Mouse (Mus musculus): Measurements from ENCODE around the gene Rab4a. TPM values are rescaled to one million over a fixed set of nuclear protein-coding genes. Genes with fewer than 3 reads are reported as not detected.

Rab4a gene
- polyA plus RNA-seq, 1 experiment = 19.7 TPM

DNA sequence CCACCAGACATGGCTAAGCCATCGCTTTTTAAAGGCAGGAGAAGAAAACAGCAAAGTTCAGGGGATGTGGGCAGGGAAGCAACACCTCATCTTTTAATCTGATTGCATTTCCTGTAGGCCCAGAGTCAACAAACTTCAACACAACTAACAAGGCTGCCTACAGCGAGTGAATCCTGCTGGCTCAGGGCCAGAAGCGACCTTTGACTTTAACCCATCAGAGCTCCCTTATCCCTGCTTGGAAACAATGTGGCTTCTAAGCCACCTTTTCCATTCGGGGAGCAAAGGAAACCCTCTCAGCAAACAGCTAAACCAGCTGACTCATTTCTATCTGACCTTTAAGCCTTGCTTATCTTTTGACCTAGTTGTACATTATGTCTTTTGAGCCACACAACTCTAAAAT is 9.0 kb upstream of the Rab4a start:
- no peaks in the 10 kb centered on the region for H3K79me3 ChIP-seq (ENCODE audit: low read depth)
- no peak for TF ChIP-seq CTCF (IDR thresholded peaks at IDR 0.05; ENCODE audit: control insufficient read depth, insufficient read depth, insufficient read length)
- no peak for TF ChIP-seq MYOD1 (IDR thresholded peaks at IDR 0.05; ENCODE audit: control insufficient read depth, insufficient read length, low read depth)
- no peak for TF ChIP-seq CEBPB (IDR thresholded peaks at IDR 0.05; ENCODE audit: low read depth)

DNA sequence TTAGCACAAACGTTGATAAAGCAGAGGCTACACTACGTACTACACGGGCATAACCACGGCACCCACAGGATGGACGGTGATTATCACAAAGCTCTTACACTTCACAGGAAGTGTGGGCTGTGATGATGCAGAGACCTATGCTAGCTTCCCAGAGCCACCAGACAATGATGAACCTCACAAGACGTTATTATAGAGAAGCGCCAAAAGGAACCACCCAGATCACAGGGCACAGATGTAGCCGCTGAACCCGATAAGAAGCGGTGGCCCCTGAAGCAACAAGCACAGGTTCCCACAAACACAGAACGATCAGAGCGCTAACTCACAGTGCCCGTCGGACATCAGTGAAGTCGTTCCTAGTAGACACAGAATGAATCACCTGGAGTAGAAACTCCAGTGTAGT is 7.9 kb upstream of the Rab4a start:
- Histone ChIP-seq H3K4me3 (ENCODE audit: insufficient read depth, poor library complexity, severe bottlenecking) (no peak overlapping the region), H3ac (ENCODE audit: control insufficient read depth, insufficient read length, low read depth) (no peak overlapping the region), H3K36me3 (ENCODE audit: control insufficient read depth, insufficient read depth) (no peaks in the 10 kb centered on the region), H3K27me3 (ENCODE audit: control insufficient read depth, insufficient read depth, insufficient read length) (no peaks in the 10 kb centered on the region), H3K79me2 (ENCODE audit: control insufficient read depth, insufficient read depth) (no peaks in the 10 kb centered on the region), H3K79me3 (ENCODE audit: low read depth) (no peaks in the 10 kb centered on the region)
- TF ChIP-seq MYOG (IDR thresholded peaks at IDR 0.05; ENCODE audit: control insufficient read depth, extremely low read depth, insufficient read length) = no peak
- TF ChIP-seq MAX (IDR thresholded peaks at IDR 0.05) = no peak
- no peak for TF ChIP-seq MYOD1 (IDR thresholded peaks at IDR 0.05; ENCODE audit: control insufficient read depth, insufficient read length, low read depth)
- TF ChIP-seq CEBPB (IDR thresholded peaks at IDR 0.05; ENCODE audit: low read depth) = no peak
- TF ChIP-seq FOSL1 (IDR thresholded peaks at IDR 0.05; ENCODE audit: insufficient read depth, low read length, poor library complexity, severe bottlenecking) = no peak
- TF ChIP-seq USF1 (IDR thresholded peaks at IDR 0.05; ENCODE audit: low read depth) = no peak
- TF ChIP-seq CTCF (IDR thresholded peaks at IDR 0.05; ENCODE audit: control insufficient read depth, insufficient read depth, insufficient read length) = no peak

More for the DNA sequence above, 9.0 kb upstream of the Rab4a start:
- Histone ChIP-seq H3K79me2 (ENCODE audit: control insufficient read depth, insufficient read depth) (no peaks in the 10 kb centered on the region), H3K36me3 (ENCODE audit: control insufficient read depth, insufficient read depth) (no peaks in the 10 kb centered on the region), H3K4me3 (ENCODE audit: insufficient read depth, poor library complexity, severe bottlenecking) (no peak overlapping the region), H3ac (ENCODE audit: control insufficient read depth, insufficient read length, low read depth) (no peak overlapping the region), H3K27me3 (ENCODE audit: control insufficient read depth, insufficient read depth, insufficient read length) (no peaks in the 10 kb centered on the region)

GRCm38 (mm10) chr8:123799434-123799833 is 6.4 kb upstream of the Rab4a start:
- Histone ChIP-seq H3ac (ENCODE audit: control insufficient read depth, insufficient read length, low read depth) (no peak overlapping the region), H3K4me3 (ENCODE audit: insufficient read depth, poor library complexity, severe bottlenecking) (no peak overlapping the region), H3K79me2 (ENCODE audit: control insufficient read depth, insufficient read depth) (no peaks in the 10 kb centered on the region), H3K36me3 (ENCODE audit: control insufficient read depth, insufficient read depth) (no peaks in the 10 kb centered on the region), H3K79me3 (ENCODE audit: low read depth) (no peaks in the 10 kb centered on the region), H3K27me3 (ENCODE audit: control insufficient read depth, insufficient read depth, insufficient read length) (no peaks in the 10 kb centered on the region)
- no peak for TF ChIP-seq CEBPB (IDR thresholded peaks at IDR 0.05; ENCODE audit: low read depth)
- TF ChIP-seq USF1 (IDR thresholded peaks at IDR 0.05; ENCODE audit: low read depth) = no peak
- no peak for TF ChIP-seq MYOD1 (IDR thresholded peaks at IDR 0.05; ENCODE audit: control insufficient read depth, insufficient read length, low read depth)

GRCm38 (mm10) chr8:123799885-123800284 is 5.9 kb upstream of the Rab4a start:
- Histone ChIP-seq H3K4me3 (ENCODE audit: insufficient read depth, poor library complexity, severe bottlenecking) (no peak overlapping the region), H3K79me3 (ENCODE audit: low read depth) (no peaks in the 10 kb centered on the region), H3ac (ENCODE audit: control insufficient read depth, insufficient read length, low read depth) (no peak overlapping the region), H3K27me3 (ENCODE audit: control insufficient read depth, insufficient read depth, insufficient read length) (no peaks in the 10 kb centered on the region), H3K79me2 (ENCODE audit: control insufficient read depth, insufficient read depth) (no peaks in the 10 kb centered on the region), H3K36me3 (ENCODE audit: control insufficient read depth, insufficient read depth) (no peaks in the 10 kb centered on the region)
- TF ChIP-seq MYOD1 (IDR thresholded peaks at IDR 0.05; ENCODE audit: control insufficient read depth, insufficient read length, low read depth) (no peak), CEBPB (IDR thresholded peaks at IDR 0.05; ENCODE audit: low read depth) (no peak), CTCF (IDR thresholded peaks at IDR 0.05; ENCODE audit: control insufficient read depth, insufficient read depth, insufficient read length) (no peak), MAX (IDR thresholded peaks at IDR 0.05) (no peak), FOSL1 (IDR thresholded peaks at IDR 0.05; ENCODE audit: insufficient read depth, low read length, poor library complexity, severe bottlenecking) (no peak), MYOG (IDR thresholded peaks at IDR 0.05; ENCODE audit: control insufficient read depth, extremely low read depth, insufficient read length) (no peak), USF1 (IDR thresholded peaks at IDR 0.05; ENCODE audit: low read depth) (no peak)

GRCm38 (mm10) chr8:123800867-123801266 is 4.9 kb upstream of the Rab4a start:
- no peak for TF ChIP-seq USF1 (IDR thresholded peaks at IDR 0.05; ENCODE audit: low read depth)
- H3K36me3 ChIP-seq (ENCODE audit: control insufficient read depth, insufficient read depth) = no peaks in the 10 kb centered on the region
- no peaks in the 10 kb centered on the region for H3K27me3 ChIP-seq (ENCODE audit: control insufficient read depth, insufficient read depth, insufficient read length)
- peaks cover under 1% of the 10 kb centered on the region for H3K79me2 ChIP-seq (ENCODE audit: control insufficient read depth, insufficient read depth)
- no peak overlapping the region for H3K4me3 ChIP-seq (ENCODE audit: insufficient read depth, poor library complexity, severe bottlenecking)
- no peaks in the 10 kb centered on the region for H3K79me3 ChIP-seq (ENCODE audit: low read depth)
- H3ac ChIP-seq (ENCODE audit: control insufficient read depth, insufficient read length, low read depth) = no peak overlapping the region

DNA sequence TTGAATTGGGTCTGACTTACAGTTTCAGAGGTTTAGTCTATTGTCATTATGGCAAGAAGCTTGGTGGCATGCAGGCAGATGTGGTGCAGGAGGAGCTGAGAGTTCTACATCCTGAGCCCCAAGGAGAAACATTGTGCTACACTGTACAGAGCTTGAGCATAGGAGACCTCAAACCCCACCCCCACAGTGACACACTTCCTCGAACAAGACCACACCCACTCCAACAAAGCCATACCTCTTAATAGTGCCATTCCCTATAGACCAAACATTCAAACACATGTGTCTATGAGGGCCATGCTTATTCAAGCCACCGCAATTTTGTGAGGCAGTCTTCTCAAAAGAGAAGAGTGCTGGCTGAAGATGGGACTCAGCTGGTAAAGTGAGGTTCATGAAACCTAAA is 4.2 kb upstream of the Rab4a start:
- no peak for TF ChIP-seq MYOG (IDR thresholded peaks at IDR 0.05; ENCODE audit: control insufficient read depth, extremely low read depth, insufficient read length)
- TF ChIP-seq CTCF (IDR thresholded peaks at IDR 0.05; ENCODE audit: control insufficient read depth, insufficient read depth, insufficient read length) = no peak
- H3ac ChIP-seq (ENCODE audit: control insufficient read depth, insufficient read length, low read depth) = no peak overlapping the region
- no peaks in the 10 kb centered on the region for H3K79me3 ChIP-seq (ENCODE audit: low read depth)
- no peaks in the 10 kb centered on the region for H3K27me3 ChIP-seq (ENCODE audit: control insufficient read depth, insufficient read depth, insufficient read length)
- H3K36me3 ChIP-seq (ENCODE audit: control insufficient read depth, insufficient read depth) = no peaks in the 10 kb centered on the region
- H3K4me3 ChIP-seq (ENCODE audit: insufficient read depth, poor library complexity, severe bottlenecking) = no peak overlapping the region
- H3K79me2 ChIP-seq (ENCODE audit: control insufficient read depth, insufficient read depth) = peaks cover 7% of the 10 kb centered on the region

Measured in C2C12 (cell line).